Mouse (Mus musculus) heart, postnatal 0 days (tissue): Measurements from ENCODE around the gene Psmd4. TPM values are rescaled to one million over a fixed set of nuclear protein-coding genes. Genes with fewer than 3 reads are reported as not detected.

Source experiments
- ATAC-seq: fragments of 200-750 bp; cut with Nextera tagmentation; 2 replicates; pipeline ENCODE4 v1.8.0; 2017; ENCODE audit warnings: low read depth, moderate number of reproducible peaks, moderate library complexity; ENCODE audit not compliant: insufficient read depth
- DNase-seq: peaks from one replicate; pipeline ENCODE4 v3.0.0-alpha.2; 2016; ENCODE audit warnings: low spot score
- H3K27ac ChIP-seq: fragments of 300-500 bp; sonication (generic); 2 replicates; pipeline ENCODE4 v1.5.1; 2014; ENCODE audit warnings: low read depth, mild to moderate bottlenecking
- H3K27me3 ChIP-seq: fragments of 300-500 bp; sonication (generic); 2 replicates; pipeline ENCODE4 v1.6.1; 2014; ENCODE audit warnings: low read length, mixed read lengths; ENCODE audit not compliant: control insufficient read depth, insufficient read depth
- H3K36me3 ChIP-seq: fragments of 300-500 bp; sonication (generic); replicated peaks from 2 replicates; pipeline ENCODE4 v1.6.1; 2014; ENCODE audit warnings: low read length, mixed read lengths; ENCODE audit not compliant: control insufficient read depth, insufficient read depth
- H3K4me1 ChIP-seq: fragments of 300-500 bp; sonication (generic); 2 replicates; pipeline ENCODE4 v1.6.1; 2014; ENCODE audit warnings: antibody characterized with exemption; ENCODE audit not compliant: control insufficient read depth, insufficient read depth
- H3K4me2 ChIP-seq: fragments of 300-500 bp; sonication (generic); 2 replicates; pipeline ENCODE4 v1.6.1; 2014; ENCODE audit warnings: low read depth, mild to moderate bottlenecking, low read length, moderate library complexity
- H3K4me3 ChIP-seq: fragments of 300-500 bp; sonication (generic); 2 replicates; pipeline ENCODE4 v1.5.1; 2014; ENCODE audit warnings: low read depth, low read length
- H3K9ac ChIP-seq: fragments of 300-500 bp; sonication (generic); replicated peaks from 2 replicates; pipeline ENCODE4 v1.6.1; 2014; ENCODE audit warnings: low read depth, low read length, mixed read lengths
- H3K9me3 ChIP-seq: fragments of 300-500 bp; sonication (generic); replicated peaks from 2 replicates; pipeline ENCODE4 v1.6.1; 2016; ENCODE audit warnings: low read length; ENCODE audit not compliant: control insufficient read depth
- CTCF ChIP-seq: IDR thresholded peaks from 2 replicates; pipeline ENCODE4 v1.5.1; 2016; ENCODE audit warnings: antibody characterized with exemption, control low read depth, low read depth
- EP300 ChIP-seq: IDR thresholded peaks from 2 replicates; pipeline ENCODE4 v1.6.1; 2016; ENCODE audit warnings: antibody characterized with exemption, low read depth
- WGBS: fragments of 180-500 bp; shearing (Covaris S2); extraction: QIAGEN DNeasy Blood & Tissue Kit; methylation state at CpG from one replicate; pipeline ENCODE4 v1.1.7; 2014; 5-methylcytosine and 5-hydroxymethylcytosine counted together
- polyA plus RNA-seq: library from polyadenylated mRNA; unstranded; fragments of >200 nt; fragmentation: Nextera tagmentation; extraction: Ambion mirVana; gene quantifications from 2 replicates; pipeline ENCODE4 v1.2.1, GENCODE M21; 2015
- total RNA-seq: library from RNA; depleted of rRNA; stranded (reverse); fragments of >200 nt; gene quantifications from 2 replicates; pipeline ENCODE4 v1.2.3, GENCODE M21; 2014; ENCODE audit warnings: low replicate concordance

Psmd4 gene
- total and polyA plus RNA-seq, 2 experiments from 2014 or later: 208 to 210 TPM

- Histone ChIP-seq H3K27me3 (no peaks in the 10 kb centered on the region), H3K4me3 (no peak overlapping the region), H3K36me3 (peaks cover 94% of the 10 kb centered on the region), H3K4me1 (no peaks in the 10 kb centered on the region), H3K27ac (no peak overlapping the region), H3K9ac (no peak overlapping the region), H3K9me3 (no peaks in the 10 kb centered on the region), H3K4me2 (no peak overlapping the region)
- WGBS: 81% methylated on average over 1 of the region's 1 CpGs
- TF ChIP-seq EP300 (no peak), CTCF (no peak)
- ATAC-seq: no peak
- no peak for DNase-seq
Measured at GRCm38 (mm10) chr3:95065553-95065952, 23.1 kb upstream of the Psmd4 start.

GRCm38 (mm10) chr3:95063741-95064140 is 21.3 kb upstream of the Psmd4 start:
- DNase-seq (no peak), ATAC-seq (no peak)
- Histone ChIP-seq H3K36me3 (peaks cover 96% of the 10 kb centered on the region), H3K27me3 (no peaks in the 10 kb centered on the region), H3K4me1 (no peaks in the 10 kb centered on the region), H3K4me2 (no peak overlapping the region), H3K9me3 (no peaks in the 10 kb centered on the region), H3K27ac (no peak overlapping the region), H3K4me3 (no peak overlapping the region), H3K9ac (no peak overlapping the region)
- TF ChIP-seq CTCF (no peak), EP300 (no peak)
- 92% methylated on average over 4 of the region's 4 CpGs for WGBS

- ATAC-seq: no peak
- no peak overlapping the region for H3K9ac ChIP-seq
Measured at GRCm38 (mm10) chr3:95058078-95058477, 15.7 kb upstream of the Psmd4 start.

DNA sequence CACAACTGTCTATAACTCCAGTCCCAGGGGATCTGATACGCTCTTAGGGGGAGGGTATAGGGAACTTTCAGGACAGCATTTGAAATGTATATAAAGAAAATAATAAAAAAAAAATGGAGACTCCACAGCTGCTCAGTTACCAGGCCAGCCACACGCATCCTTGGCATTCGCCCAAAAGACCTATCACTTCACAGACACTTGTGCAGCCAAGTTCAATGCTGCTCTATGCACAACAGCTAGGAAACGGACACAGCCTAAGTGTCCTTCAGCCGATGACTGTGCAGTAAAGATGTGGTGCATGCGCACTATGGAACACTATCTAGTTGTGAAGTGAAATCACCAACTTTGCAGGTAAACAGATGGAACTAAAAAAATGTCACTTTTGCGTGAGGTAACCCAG is 13.9 kb upstream of the Psmd4 start:
- TF ChIP-seq CTCF (no peak), EP300 (no peak)
- Histone ChIP-seq H3K4me1 (peaks cover 19% of the 10 kb centered on the region), H3K27me3 (no peaks in the 10 kb centered on the region), H3K9me3 (no peaks in the 10 kb centered on the region), H3K4me2 (no peak overlapping the region), H3K36me3 (peaks cover 34% of the 10 kb centered on the region), H3K27ac (no peak overlapping the region), H3K9ac (no peak overlapping the region), H3K4me3 (no peak overlapping the region)
- ATAC-seq (no peak), DNase-seq (no peak)
- WGBS: 52% methylated on average over 7 of the region's 7 CpGs

More at GRCm38 (mm10) chr3:95058078-95058477, 15.7 kb upstream of the Psmd4 start:
- Histone ChIP-seq H3K27me3 (no peaks in the 10 kb centered on the region), H3K9me3 (no peaks in the 10 kb centered on the region), H3K36me3 (peaks cover 51% of the 10 kb centered on the region), H3K27ac (no peak overlapping the region), H3K4me3 (no peak overlapping the region), H3K4me2 (no peak overlapping the region), H3K4me1 (peaks cover 19% of the 10 kb centered on the region)
- DNase-seq: no peak
- 72% methylated on average over 8 of the region's 8 CpGs for WGBS
- TF ChIP-seq EP300 (no peak), CTCF (no peak)

- no peak for TF ChIP-seq CTCF
- TF ChIP-seq EP300: no peak
- no peaks in the 10 kb centered on the region for H3K27me3 ChIP-seq
- ATAC-seq (peak; percentile 76), DNase-seq (peak; percentile 42)
- H3K36me3 ChIP-seq: peaks cover 18% of the 10 kb centered on the region
- peaks cover 19% of the 10 kb centered on the region for H3K4me1 ChIP-seq
- H3K4me3 ChIP-seq: no peak overlapping the region
- no peaks in the 10 kb centered on the region for H3K9me3 ChIP-seq
- 7% methylated on average over 10 of the region's 10 CpGs for WGBS
- peak overlapping the region; percentile 81 for H3K27ac ChIP-seq
- no peak overlapping the region for H3K4me2 ChIP-seq
- H3K9ac ChIP-seq: no peak overlapping the region
Measured at GRCm38 (mm10) chr3:95054481-95055260, 12.3 kb upstream of the Psmd4 start.

- DNase-seq: peak; percentile 82
- Histone ChIP-seq H3K4me1 (peaks cover 19% of the 10 kb centered on the region), H3K36me3 (peaks cover 8% of the 10 kb centered on the region), H3K4me3 (no peak overlapping the region), H3K27ac (no peak overlapping the region), H3K9ac (no peak overlapping the region), H3K4me2 (no peak overlapping the region), H3K27me3 (no peaks in the 10 kb centered on the region), H3K9me3 (no peaks in the 10 kb centered on the region)
- WGBS: 31% methylated on average over 3 of the region's 3 CpGs
- ATAC-seq: peak; percentile 57
- peak; percentile 72 for TF ChIP-seq CTCF
- TF ChIP-seq EP300: no peak
Measured at GRCm38 (mm10) chr3:95053701-95054100, 11.3 kb upstream of the Psmd4 start.
